Mouse (Mus musculus): ENCODE measurements at regions not wholly inside any gene's neighbourhood (a gene's known extent, or its start where the extent isn't known, plus 50 kb on each side); places are given as distances from the start of the nearest gene placed in this dataset.

DNA sequence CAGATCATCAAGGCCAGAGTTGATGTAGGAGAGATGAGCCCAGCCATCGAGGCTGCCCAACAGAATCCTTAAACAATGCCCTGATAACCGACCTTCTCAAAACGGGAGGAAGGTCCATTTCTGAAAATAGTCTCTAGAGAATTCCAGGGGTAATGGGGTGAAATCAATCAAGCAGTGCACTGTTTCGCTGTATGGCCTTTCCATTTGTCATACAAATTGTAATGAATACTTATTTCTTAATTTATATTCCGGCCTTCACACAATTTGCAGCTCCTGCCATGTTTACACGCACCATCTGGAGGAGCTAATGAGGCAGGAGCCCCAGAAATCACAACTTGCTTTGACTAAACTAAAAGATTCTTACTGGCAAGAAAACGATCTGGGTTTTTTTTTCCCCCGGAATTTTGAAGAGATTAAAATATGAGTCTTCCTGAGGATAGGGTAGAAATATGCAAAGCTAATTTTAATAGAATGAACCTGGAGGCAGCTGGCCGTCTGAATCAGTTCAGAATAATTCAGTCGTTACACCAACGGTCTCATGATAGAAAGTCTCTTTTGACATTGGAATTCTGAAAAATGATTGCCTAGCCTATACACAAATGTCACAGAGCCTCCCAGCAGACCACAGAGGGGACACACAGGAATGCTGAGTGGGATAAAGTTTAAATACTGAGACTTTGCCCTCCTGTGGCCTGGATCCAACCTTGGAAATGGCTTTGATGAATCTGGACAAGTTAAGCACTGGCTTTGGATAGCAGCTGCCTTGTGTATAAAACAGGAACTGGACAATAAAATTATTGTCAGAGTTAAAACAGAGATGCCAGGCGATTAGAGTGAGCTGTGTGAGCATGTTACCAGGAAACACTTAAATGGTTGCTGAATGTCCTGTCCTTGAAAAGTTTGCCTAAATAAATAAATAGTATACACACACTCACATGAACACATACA, 115.0 kb upstream of the Frem1 start:
- intact Hi-C loops (cut with DNase I) = no loop called here

DNA sequence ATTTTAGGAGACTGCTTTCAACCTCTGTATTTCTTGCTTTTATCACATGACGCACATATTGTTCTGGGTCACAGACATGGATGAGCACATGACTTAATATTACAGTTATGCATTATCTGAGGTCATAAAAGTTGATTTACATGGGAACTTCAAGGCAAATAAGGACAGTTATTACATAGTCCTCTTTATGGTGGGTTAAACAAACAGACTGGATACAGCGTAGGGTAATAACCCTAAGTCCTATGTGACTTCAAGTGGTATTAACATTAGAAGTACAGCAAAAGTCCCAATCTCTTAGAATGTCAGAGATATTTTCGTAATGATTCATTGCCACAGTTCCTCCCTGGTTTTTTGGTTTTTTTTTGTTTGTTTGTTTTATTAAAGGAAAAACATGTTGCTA, 94.6 kb upstream of the Frem1 start:
- DNase-seq = no peak
- intact Hi-C loops (cut with DNase I) = no loop called here

More for the DNA sequence above, 115.0 kb upstream of the Frem1 start:
- no peak for DNase-seq

GRCm38 (mm10) chr4:83145738-83146217, 93.6 kb upstream of the Frem1 start:
- no peak for DNase-seq
- intact Hi-C loops (cut with DNase I) = no loop called here

DNA sequence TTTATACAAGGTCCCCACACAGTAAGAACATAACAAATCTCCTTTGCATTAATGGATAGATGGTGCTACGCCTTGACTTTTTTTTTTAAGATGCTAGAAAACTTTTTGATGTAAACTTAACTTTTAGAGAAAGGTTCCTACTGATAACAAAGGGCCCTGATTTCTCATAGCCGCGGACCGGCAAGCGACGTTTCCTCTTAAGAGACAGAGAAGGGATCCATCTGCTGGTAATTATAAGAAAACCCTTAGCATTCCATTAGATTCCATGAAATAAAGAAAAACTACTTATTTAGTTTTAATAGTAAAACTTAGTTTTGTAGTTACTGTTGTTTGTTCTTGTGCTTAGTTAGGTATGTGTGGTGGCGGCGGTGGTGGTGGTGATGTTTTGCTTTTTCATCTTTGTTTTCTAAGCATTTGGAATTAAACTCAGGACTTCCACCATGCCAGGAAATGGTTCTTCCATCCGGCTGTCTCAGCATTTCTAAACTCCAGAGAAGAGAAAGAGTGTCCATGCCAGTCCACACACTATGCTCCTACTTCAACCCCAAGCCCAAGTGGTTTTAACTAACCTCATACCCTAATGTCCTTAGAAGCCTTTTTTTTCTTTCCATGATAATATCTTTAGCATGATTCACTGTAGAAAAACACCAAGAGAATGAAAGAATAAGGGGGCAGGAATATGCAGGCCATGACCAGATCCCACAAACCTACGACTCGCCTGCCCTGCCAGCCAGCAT, 92.8 kb upstream of the Frem1 start:
- intact Hi-C loops (cut with DNase I) = no loop called here
- DNase-seq = no peak

DNA sequence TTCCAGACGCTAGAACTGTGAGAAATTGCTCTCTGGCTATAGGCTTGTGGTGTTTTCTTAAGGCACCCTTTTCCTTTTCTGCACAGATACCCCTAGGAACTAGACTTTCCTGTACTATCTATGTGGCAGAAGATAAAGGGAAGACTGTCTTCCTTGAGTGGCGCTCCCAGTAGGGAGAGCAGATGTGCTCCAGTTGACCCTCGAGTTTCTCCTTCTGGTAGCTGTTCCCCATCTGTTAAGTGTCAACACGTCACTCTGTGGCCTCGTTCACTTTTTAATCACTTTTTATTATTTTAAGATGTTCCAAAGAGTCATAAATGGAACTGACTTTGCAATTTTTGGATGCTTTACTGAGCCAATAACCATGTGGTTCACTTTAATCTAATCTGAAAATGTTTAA, 89.6 kb upstream of the Frem1 start:
- DNase-seq = no peak
- intact Hi-C loops (cut with DNase I) = no loop called here

- intact Hi-C loops (cut with DNase I) = no loop called here
- DNase-seq = no peak
Measured at GRCm38 (mm10) chr4:83122668-83123005, 70.5 kb upstream of the Frem1 start.

DNA sequence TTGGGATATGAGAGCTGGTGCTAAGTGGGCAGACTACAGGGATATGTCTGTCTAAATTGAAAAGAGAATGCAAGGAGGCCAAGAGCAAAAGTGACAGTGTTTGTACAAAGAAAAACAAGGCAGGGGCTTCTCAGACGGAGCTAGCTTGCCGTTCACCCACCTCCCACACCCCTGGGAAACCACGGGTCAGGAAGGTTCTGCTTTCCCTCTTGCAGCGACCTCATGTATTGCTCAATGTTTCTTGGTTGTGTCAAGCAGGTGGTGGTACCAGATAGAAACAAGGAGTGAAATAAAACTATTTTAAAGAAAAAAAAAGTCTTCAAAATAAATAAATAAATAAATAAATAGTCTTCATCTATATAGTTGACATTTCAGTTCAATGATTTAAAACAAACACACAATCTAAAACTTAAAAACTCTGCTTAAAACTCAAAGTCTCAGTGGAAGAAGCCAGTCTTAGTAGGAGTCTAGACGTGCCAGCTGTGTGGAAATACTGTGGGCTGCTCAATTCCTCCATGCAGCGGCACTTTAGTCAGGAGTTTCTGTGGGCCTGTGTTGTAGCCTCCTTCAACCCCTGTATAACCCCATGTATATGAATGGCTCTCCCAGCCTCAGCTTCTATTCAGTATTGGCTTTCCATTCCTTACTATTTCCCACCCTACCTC, 70.0 kb upstream of the Frem1 start:
- no peak for DNase-seq
- intact Hi-C loops (cut with DNase I) = no loop called here

DNA sequence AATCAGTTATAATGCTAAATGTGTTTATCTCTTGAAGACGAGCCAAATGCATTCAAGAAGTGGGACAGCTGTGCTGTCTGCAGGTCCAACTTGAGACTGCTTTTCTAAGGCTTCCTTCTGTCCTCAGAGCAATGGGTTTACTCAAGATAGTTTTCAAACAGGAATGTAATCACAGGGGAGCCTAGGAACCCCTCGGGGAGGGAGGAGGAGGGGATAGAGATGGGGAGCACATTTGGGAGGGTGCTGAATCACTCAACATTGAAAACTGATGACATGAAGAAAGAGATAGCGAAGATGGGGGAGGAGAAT, 56.5 kb upstream of the Frem1 start:
- intact Hi-C loops (cut with DNase I) = no loop called here
- DNase-seq = no peak

- intact Hi-C loops (cut with DNase I) = no loop called here
- no peak for DNase-seq
Measured at GRCm38 (mm10) chr4:83107958-83108658, 56.0 kb upstream of the Frem1 start.

GRCm38 (mm10) chr4:83107161-83107560, 55.0 kb upstream of the Frem1 start:
- intact Hi-C loops (cut with DNase I) = no loop called here
- no peak for DNase-seq

DNA sequence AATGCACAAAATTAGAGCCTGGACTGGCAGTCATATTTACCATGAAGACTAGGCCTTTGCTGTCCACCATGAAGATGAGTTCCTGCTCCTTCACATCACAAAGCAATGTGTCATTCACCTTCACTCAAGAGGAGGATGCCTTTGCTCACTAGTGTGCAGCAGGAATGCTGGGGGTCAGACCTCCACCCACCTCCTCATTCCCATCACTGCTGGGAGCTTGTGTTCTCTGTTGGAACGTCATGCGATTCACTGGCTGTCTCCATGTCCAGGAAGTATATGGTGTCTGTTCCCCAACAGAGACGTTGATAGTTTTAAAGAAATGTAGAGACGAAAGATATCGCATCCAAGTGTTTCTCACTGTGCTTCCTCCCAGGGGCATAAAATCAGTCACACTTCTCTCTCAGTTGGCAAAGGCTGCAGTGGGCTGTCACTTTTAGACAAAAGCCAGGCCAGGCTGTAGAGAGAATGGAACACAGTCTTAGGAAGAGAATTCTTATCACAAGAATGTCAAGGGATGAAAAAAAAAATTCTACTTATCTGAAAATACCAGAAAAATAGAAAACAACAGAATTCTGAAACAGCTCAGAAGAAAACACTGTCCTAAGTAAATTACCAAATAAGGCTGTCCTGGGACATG, 52.0 kb upstream of the Frem1 start:
- intact Hi-C loops (cut with DNase I) = no loop called here
- peak; percentile 9 to 10 for DNase-seq

GRCm38 (mm10) chr4:83102893-83103292, 50.8 kb upstream of the Frem1 start:
- DNase-seq = no peak
- intact Hi-C loops (cut with DNase I) = no loop called here

- intact Hi-C loops (cut with DNase I) = no loop called here
- DNase-seq = no peak
Measured at GRCm38 (mm10) chr4:83102022-83102421, 49.9 kb upstream of the Frem1 start.
